Mouse (Mus musculus) gastrocnemius, postnatal 36 days (tissue): ENCODE data around the gene Cep112. TPM values are rescaled to one million over a fixed set of nuclear protein-coding genes. Genes with fewer than 3 reads are reported as not detected.
"Not testable (repeated sequence)": the region's sequence is repeated elsewhere in the genome, so short reads cannot be mapped to it uniquely, and the experiment has no call there.

Experiments
- DNase-seq, 2 experiments: peaks; one replicate each; pipeline ENCODE4 v3.0.0; 2022
- intact Hi-C: fragments of 180-260 bp; cut with DNase I; formaldehyde crosslinking; loops from one replicate; pipeline ENCODE4 v1.15.1; 2025
- total RNA-seq, 2 experiments: library from RNA; stranded (reverse); gene quantifications; 2 replicates each; pipeline ENCODE4 v1.2.3; 2021

Cep112 gene
- total RNA-seq, 2 experiments from 2014 or later, result 1.9 to 2.2 TPM

DNA sequence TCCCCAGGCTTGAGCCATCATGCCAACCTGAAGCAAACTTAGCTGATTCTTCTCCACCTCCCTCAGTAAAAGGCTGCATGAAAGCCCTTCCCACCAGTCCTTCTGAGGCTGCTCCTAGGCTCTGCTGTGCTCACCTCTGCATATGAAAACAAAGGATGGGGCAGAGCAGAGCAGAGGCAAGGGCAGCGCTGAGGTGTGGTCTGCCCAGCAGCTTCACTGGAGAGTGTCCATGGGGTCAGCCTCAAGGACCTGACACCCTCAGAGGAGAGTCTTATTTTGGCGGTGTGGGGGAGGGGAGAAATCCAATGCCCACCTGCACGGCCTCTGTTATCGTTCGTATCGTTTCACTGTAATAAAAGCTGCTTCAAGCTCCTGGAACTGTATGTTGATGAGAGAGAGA, 432.3 kb downstream of the Cep112 start:
- intact Hi-C loops, result no loop called here
- no peak for DNase-seq

DNA sequence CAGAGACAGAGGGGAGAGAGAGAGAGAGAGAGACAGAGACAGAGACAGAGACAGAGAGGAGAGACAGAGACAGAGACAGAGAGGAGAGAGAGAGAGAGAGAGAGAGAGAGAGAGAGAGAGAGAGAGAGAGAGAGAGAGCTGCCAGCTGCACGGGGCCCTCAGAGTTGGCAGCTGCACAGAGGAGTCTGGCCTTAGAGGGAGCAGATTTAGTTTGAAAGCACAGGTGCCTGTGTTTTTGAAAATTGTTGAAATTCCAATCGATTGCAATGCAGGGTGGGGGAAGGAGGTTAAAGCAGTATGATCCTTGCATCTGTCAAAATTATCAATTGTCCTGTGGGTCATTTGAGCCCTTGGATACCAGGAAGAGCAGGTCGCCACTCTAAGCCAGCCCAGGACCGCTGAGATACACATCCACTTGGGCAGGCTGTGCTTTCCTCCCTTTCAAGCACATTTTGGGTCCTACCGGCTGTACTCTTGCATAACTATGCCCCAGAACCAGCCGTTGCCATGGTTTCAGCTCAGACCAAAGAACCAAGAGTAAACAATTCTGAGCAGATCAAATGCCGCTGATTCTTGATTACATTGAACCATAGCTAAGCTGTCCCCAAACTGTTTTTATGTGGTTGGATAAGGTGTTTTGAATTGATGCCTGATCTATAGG, 432.8 kb downstream of the Cep112 start:
- intact Hi-C loops, result no loop called here

DNA sequence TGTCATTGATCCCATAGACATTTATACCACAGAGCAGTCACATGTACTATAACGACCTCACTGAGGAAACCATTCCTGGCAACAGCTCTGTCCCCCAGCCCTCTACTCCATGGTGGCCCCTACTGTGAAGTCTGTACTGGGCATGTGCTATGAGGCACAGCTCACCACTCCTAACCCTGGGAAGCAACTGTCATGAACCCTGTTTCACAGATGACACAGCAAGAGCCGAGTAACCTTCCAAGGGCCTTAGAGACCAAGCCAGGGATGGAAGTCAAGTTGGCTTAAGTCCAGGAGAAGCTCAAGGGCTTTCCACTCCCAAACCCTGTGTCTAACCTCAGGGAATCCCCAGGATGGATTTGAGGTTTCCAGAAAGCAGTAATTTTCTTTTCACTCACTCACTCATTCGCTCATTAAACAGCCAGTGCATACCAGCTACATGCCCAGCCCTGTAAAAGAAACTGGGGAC, 433.4 kb downstream of the Cep112 start:
- no peak for DNase-seq
- intact Hi-C loops, result no loop called here

More for the DNA sequence above, 432.8 kb downstream of the Cep112 start:
- no peak for DNase-seq

DNA sequence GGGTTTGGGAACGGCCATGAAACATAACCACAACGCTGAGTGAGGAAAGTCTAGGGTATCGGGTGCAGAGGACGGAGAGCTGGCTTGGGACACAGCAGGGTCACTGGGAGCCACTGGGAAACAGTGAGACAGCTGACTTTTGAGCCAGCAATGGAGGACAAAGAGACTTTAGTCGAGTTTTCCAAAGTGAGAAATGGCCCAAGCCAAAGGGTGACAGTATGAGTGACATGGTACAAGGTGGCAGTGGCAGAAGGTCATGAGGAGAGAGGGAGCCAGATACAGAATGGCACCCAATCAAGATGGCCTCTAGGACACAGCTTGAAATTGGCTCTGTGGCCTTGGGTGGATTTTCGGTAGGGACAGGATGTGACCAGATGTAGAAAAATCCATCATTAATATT, 433.9 kb downstream of the Cep112 start:
- intact Hi-C loops, result no loop called here
- no peak for DNase-seq

DNA sequence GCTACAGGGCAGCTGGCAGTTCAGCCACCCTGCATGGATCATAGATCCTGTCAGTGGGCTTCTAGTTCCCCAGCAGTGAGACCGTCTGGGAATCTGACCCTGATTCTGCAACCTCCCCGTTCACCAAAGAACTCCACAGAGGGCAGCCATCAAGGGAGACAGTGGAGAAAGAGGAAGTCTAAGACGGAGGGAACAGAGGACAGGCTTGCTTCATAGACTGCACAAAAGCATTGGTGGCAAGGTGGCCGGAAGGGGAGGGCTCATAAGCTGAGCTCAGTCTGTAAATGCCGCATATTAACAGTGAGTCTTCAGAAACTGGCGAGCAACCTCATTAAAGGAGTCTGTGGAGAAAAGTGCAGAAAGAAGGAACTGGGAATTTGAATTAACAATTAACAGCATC, 437.4 kb downstream of the Cep112 start:
- DNase-seq, result no peak
- intact Hi-C loops, result no loop called here

DNA sequence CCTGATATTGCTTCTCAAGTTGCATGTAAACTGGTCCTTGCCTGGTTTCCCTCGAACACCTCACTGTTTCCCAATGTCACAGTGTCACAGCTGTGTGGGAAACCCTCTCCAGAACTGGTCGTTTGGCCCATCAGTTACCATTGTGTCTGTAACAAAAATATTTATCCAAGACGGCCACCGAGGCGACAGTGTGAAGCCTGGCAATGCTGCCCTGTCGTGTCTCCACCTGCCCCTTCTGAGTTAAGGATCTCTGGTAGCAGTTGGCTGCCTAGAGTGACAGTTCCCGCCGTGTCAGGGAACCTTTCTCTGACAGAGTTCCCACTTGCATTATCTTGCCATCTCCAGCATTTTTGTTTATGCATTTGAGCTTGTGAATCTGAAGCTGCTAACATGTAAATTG, 440.8 kb downstream of the Cep112 start:
- intact Hi-C loops, result no loop called here
- DNase-seq, result no peak

DNA sequence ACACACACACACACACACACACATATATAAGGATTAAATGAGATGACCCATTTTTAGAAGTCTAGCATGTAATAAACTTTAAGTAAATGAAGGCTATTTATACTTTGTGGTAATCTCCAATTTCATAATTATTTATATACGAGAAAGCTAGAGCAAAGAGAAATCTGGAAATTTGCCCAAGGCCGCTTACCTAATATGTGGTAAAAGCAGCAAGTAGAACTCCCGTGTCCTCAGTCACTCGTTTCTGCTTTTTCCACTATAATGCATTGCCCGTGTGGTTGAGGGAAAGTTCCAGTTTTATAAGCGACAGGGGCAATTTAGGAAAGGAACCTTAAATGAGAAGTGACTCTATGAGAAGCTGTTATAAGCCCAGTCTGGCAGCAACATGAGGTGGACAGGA, 442.5 kb downstream of the Cep112 start:
- no peak for DNase-seq
- intact Hi-C loops, result no loop called here

DNA sequence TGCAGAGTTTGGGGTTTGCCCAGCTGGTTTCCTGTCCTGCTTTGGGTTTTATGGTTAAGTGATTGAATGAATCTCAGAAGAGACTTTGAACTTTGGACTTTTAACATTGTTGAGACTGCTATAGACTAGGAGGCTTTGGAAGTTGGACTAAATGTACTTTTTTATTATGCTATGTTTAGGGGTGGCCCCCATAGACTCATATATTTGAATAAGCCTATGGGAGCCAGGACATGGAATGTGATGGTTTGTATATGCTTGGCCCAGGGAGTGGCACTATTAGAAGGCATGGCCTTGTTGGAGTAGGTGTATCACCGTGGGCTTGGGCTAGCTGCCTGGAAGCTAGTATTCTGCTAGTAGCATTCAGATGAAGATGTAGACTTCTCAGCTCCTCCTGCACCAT, 446.3 kb downstream of the Cep112 start:
- DNase-seq, result not testable (repeated sequence)

DNA sequence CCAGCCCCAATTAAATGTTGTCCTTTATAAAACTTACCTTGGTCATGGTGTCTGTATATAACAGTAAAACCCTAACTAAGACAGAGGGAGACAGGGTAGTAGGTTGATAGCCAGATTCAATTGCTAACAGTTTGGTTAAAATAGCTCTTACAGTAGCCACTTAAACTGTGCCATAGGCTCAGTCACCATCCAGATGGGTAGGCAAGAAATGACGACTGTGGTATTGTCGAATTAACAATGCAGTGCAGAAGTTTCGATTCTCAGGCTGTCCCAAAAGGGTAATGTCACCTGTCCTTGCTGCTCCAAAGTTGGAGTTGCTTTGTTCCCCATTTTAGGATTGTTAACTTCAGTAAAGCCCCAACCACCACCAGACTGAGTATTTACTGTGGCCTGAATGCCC, 446.8 kb downstream of the Cep112 start:
- no peak for DNase-seq
- intact Hi-C loops, result no loop called here

More for the DNA sequence above, 446.3 kb downstream of the Cep112 start:
- intact Hi-C loops, result not testable (repeated sequence)

DNA sequence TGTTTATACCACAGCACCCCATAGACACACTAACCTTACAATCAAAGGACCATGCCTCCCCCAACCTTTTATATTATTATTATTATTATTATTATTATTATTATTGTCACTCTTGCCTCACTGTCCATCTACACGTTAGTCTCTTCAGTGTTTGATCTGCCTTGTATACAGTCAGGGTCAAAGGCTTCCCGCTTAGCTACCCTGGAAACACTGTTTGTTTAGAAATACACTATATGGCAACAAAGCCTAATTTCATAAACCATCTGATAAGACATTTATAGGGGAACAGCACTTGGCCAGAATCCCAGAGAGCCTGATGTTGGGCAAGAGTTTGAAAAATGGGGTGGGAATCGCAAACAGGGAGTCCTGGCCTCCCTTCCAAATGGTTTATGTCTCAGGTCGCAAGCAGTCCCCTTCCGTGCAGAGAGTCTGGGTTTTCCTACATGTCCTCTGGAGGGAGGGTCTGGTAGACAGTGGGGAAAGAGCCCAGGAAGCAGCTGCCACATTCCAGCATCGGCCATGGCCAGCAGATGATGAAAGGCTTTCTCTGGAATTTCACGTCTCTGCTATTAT, 451.7 kb downstream of the Cep112 start:
- DNase-seq, result no peak
- intact Hi-C loops, result no loop called here

DNA sequence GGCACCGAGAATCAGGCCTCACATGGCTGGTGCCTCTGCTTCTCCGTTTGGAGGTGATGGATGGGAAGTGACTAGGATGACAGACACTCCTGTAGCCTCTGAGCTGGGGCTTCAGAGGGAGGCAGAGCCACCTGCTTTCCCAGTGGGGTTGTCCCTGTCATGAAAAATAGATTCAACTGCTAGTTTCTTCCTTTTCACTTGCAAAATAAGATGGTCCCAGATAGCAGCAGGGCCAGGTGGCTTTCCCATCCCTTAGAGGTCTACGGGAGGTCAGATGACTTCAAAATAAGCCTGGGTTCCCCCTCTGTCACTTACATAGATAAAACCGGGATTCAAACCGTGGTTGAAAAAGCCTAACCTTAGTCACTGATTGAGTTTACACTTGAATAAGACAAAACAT, 452.5 kb downstream of the Cep112 start:
- DNase-seq, result no peak
- intact Hi-C loops, result no loop called here

DNA sequence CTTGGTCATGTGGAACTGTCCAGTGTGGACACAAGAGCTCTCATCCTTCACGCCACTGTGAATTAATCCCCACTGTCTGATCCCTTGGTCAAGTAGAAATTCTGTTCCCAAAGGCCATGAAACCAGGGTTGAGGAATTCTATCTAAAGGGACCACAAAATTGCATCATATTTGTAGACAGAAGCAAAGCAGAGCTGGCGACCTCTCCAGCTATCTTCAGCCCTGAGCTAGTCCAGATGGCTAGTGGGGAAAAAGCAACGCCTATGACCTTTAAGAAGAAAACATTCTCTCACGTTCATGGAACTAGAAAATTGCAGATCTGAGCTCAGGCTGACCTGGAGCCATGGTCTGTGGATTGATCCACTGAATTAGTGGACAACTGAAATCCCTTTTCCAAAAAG, 455.6 kb downstream of the Cep112 start:
- no peak for DNase-seq
- intact Hi-C loops, result no loop called here

DNA sequence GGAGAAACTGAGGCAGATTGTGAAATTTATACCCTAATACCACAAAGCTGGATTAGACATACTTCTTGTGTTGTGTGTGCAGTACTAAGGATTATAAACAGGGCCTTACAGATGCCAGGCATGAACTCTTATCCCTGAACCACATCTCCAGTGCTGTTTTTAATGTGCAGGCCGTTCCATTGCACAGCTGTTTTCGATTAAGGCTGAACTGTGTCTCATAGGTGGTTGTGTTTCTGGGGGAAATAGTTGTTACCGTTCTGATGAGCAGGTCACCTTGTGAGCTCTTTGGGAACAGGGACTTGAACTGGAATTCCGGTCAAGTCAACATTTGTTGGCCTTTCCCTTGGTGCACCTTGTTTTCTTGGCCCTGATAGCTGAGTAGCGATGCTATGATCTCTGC, 456.7 kb downstream of the Cep112 start:
- intact Hi-C loops, result no loop called here
- no peak for DNase-seq

DNA sequence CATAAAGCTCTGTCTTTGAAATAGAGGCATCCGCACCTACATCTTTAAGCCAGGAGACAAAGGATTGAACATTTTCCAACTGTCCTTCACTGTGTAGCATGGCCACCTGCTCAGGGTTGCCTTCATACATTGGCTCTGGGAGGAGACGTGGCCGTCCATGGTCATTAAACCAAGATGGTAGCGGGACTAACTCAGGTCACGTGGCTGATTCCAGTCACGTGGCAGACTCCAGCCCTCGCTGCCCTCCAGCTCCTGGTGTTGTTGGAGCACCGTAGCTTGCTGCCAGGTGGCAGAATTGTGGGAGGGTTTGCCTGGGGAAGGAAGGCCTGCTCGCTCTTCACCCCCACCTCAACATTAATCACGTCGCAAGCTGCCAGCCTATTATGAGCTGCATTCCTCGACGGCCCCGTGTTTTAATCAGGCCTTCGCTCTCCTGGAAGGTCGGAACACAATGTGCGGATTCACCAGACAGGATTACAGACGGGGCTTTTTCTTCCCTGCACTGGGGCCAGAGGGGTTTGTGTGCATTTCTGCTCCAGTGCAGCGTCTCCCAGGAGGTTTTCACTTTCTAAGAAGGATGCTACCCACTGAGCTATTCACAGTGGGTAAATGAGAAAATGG, 460.4 kb downstream of the Cep112 start:
- no peak for DNase-seq
- intact Hi-C loops, result no loop called here

DNA sequence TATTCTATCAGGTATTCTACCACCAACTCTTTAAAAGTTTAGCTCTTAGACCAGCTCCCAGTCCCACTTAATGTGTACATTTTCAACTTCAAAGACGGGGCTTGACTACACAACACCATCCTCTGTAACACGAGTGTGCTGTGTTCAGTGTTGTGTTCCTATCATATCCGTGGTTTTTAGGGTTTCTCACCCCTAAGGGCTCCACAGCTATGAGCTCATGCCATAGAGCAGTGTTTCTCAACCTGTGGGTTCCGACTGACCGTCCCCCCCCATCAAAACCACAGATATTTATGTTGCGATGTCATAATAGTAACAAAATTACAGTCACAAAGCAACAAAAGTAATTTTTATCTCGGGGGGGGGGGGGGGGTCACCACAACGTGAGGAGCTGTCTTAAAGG, 461.1 kb downstream of the Cep112 start:
- DNase-seq, result no peak
- intact Hi-C loops, result no loop called here

DNA sequence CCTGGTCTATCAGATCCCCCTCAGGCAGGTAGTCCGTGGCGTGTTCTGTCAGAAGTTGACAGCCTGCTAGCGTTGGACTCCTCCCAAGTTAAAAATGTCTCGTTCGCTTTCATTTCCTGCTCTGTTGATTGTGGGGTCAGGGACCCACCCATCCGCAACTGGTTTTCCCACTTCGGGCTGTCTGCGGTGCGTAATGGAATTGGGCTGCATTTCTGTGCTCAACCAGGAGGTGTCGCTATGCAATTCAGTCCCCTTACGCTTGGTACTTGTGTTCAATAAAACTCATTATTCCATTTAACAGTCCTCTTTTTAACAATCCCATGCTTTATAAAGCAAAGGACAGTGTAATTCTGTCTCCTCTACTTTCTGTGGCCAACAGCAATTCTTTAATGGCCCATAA, 464.1 kb downstream of the Cep112 start:
- no peak for DNase-seq
- intact Hi-C loops, result no loop called here

DNA sequence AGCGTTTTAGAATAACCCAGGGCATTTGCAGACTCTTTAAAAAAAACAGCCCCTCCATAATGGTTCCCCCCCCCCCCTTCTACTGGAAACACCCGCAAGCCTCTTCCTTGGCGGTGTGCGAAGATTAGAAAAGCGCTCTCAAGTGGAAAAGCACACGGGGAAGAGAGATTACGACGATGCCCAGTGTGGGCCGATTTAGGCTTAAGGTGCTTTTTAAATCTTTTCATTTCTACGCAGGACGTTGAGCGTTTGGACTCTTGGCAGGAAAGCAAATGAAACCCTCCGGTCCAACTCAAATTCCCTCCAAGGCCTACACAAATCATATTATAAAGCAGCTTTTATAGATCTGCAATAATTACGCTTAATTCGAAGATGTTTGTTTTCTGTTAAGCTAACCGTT, 465.6 kb downstream of the Cep112 start:
- DNase-seq, result no peak
- intact Hi-C loops, result no loop called here

DNA sequence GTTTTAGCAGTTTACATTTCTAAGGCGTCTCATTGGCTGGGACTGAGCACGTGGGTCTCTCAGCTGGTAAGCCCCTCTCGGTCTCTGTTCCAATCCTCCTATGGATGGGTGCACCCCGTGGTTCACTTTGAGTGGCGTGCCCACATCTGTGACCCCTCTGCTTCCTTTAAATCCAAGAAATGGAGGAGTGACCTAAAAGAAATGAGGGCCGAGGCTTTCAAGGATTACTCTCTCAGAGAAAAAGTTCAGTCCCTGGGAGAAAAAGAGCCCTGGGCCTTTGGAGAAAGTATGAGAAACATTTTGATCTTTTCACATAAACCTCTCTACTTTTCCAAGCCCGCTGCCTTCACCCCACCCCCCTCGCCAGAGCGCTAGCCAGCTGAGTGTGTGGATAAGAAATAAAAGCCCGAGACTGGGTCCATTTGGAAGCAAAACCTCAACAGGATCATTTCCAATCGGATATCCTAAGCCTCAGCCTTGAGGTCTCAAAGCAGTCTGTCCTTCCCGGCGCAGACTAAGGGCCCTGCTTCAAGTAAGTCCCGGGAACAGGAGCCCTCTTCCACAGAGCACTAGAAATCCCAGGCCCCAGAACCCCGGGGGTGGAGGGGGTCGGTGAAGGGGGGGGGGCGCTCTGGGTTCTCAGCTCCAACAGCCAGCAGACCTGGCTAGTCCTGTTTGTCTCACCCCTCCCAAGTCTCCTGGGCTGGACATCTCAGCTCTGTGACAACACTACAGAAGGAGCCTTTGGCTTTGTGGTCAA, 466.3 kb downstream of the Cep112 start:
- DNase-seq, result peak; percentile 29 to 35
- intact Hi-C loops, result no loop called here

DNA sequence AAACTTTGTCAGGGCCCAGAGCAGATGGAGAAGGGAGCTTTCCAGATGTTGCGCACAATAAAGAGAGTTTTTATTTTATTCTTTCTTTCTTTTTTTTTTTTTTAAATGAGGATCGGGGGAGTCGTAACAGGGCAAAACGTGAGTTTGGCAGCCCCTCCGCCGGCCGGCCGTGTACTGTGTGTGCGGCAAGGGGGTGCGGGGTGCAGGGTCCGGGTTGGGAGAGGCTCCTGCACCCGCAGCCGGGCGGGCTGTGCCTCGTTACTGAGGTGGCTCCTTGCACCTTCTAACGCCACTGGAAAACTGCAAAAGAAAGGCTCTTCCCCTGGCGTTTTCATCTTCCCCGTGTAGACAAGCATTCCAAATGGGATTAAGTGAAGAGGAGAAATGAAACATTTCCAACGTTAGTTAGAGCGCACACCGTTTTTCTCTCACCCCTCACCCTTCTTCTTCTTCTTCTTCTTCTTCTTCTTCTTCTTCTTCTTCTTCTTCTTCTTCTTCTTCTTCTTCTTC, 466.9 kb downstream of the Cep112 start:
- intact Hi-C loops, result no loop called here
- DNase-seq, result no peak

DNA sequence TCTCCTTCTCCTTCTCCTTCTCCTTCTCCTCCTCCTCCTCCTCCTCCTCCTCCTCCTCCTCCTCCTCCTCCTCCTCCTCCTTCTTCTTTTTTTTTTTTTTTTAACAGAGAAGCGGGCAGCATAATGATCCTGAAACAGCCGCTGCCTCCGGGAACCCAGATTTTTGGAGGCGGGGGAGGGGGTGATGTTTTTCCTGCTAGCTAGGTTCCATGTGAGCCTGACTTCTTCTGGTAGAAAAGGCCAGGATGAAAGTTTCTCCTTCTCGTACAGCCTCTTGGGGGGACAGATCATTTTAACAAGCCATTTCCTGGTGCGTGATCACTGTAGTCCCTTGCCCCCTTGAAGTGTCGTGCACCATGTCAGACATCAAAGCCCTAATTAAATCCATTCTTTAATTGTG, 467.4 kb downstream of the Cep112 start:
- intact Hi-C loops, result no loop called here
- DNase-seq, result no peak

DNA sequence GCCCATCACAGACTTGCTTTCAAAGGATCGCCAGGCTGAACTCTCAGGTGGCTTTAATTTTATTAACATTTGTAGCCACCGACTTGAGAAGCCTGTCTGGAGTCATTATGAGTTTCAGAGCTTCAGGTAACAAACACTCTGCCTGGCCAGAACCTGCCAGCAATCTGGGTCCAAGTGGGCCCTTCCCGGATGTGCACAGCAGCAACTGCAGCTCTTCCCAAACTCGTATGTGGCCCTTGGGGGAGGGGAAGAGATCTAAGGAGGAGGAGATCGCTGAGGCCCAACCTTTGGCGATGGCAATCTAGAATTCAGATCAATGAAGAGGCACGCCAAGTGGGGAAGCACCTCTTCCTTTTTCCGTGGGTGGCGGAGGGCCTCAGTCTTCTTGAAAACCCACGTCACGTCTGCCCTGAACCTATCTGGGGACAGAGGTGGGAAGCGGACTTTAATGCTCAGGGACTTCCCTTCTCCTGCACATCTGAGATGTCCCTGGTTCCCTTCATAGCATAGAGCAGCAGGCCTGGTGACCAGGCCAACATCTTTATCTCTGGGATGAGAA, 468.3 kb downstream of the Cep112 start:
- intact Hi-C loops, result no loop called here
- no peak for DNase-seq
